Mouse (Mus musculus): ENCODE data around the gene Ksr2. TPM values are rescaled to one million over a fixed set of nuclear protein-coding genes. Genes with fewer than 3 reads are reported as not detected.

The Ksr2 gene
- total RNA-seq, 2 experiments from 2014 or later: 40.3 to 44.6 TPM

DNA sequence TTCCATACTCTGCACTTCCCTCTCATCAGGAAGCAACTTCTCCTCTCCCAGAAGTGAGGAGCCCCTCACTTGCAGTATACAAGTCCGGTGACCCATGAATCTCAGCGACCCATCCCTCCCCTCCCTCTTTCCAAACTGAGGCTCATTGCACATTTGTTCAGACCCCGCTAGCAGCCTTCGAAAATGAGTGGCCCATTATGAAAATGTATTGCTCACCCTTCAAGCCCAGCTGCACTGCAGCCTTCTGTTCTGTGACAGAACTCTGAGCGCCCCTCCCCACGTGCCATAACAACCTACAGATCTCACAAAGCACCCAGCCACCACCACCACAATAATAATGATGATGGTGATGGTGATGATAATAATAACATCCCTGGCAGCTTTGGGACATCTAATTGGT lies 295.5 kb downstream of the Ksr2 start:
- DNase-seq (ENCODE audit: low spot score in 2 of 2): no peak
- TF ChIP-seq CTCF (conservative IDR thresholded peaks at IDR 0.05): no peak
- H3K27ac ChIP-seq: peak overlapping the region; percentile 29; the same call in 1 of the 2 replicates
- H3K4me3 ChIP-seq: no peak overlapping the region

DNA sequence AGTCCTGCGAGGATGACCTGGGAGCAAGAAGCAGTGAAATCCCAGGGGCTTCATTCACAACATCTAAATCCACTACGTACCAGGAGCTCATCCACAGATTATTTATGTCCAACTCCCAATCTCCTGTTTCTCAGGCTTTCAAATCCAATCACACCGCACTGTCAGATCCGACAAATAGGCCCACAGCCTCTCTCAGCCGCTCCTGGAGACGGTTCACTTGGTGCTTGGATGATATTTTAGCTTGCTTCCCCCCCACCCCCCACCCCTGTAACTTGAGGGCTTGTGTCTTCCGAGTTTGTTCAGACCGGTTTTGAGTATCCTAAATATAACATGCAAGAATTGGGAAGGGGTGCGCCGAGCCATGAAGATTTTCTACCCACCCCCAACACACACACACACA lies 297.8 kb downstream of the Ksr2 start:
- DNase-seq (ENCODE audit: low spot score in 2 of 2): no peak
- TF ChIP-seq CTCF (conservative IDR thresholded peaks at IDR 0.05): no peak
- no peak overlapping the region for H3K27ac ChIP-seq
- H3K4me3 ChIP-seq: no peak overlapping the region

DNA sequence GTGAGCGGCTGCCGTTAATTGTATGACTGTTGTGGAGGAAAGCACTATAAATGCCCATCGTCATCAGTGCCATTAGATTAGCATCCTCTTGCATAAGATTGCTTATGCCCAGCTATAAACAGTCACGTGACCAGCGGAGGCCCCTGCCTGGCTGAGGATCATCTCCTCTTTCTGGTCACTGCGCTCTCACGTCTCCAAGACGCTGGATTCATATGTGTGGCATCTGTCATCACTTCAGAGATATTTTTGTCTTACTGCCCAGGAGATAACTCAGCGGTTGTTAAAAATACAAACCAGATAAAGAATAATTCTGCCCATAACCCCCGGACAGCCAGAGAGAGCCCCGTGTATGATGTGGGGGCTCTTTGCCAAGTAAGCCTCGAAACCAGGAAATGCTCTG lies 298.4 kb downstream of the Ksr2 start:
- no peak for DNase-seq (ENCODE audit: low spot score in 2 of 2)
- Histone ChIP-seq H3K4me3 (no peak overlapping the region), H3K27ac (no peak overlapping the region)
- no peak for TF ChIP-seq CTCF (conservative IDR thresholded peaks at IDR 0.05)

DNA sequence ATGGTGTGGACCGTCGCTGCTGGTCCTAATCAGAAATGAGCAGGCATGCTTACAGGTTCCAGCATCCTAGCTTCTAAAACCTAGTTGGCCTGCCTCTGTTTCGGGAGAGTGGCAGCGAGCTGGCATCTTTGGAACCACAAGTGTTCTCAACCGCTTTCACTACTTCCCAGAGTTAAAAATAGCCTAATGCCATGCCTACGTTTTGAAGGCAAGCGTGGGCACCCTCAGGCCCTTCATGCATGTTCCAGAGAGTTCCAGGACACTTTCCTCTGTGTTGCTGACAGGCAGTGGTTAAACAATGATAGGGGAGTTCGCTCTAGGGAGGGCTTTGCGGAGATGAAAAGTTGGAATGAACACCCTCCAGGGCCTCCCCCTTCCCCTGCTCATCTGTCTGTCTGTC lies 303.3 kb downstream of the Ksr2 start:
- no peak overlapping the region for H3K27ac ChIP-seq
- no peak for DNase-seq (ENCODE audit: low spot score in 2 of 2)

DNA sequence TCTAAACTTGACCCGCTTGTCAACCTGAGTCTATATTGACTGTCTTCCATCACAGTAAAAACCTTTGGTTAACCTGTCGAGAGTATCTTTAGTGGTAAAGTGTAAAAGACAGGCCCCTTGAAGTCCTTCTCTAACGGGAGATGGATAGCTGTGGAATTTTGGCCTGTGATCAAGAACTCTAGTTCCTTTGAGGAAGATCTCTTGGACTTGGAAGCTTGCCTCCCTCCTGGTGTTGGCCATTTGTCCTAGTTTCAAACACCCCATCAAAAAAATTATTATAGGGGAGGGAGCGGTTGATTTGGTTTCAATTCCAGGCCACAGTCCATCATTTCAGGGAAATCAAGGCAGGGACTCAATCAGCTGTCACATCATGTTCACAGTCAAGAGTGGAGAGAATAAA lies 309.5 kb downstream of the Ksr2 start:
- Histone ChIP-seq H3K4me3 (no peak overlapping the region), H3K27ac (no peak overlapping the region)
- no peak for DNase-seq (ENCODE audit: low spot score in 2 of 2)
- TF ChIP-seq CTCF (conservative IDR thresholded peaks at IDR 0.05): no peak

More for the DNA sequence above, 303.3 kb downstream of the Ksr2 start:
- TF ChIP-seq CTCF (conservative IDR thresholded peaks at IDR 0.05): no peak
- no peak overlapping the region for H3K4me3 ChIP-seq

DNA sequence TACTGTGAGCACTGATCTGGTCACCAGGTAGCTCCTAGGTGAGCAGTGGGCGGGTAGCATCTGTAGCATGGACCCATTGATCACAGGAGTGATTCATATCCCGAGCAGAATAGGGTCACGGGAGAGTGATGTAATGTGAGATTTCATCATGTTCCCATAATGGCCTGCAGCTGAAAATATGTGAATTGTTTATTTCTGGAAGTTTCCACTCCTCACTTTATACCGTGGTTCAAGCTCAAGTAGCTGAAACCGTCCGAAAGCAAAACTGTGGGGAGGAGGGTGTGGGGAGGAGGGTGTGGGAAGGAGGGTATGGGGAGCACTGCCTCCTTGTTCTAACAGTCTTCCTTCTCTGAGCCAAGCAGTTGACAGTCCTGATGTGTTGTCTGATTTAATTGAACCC lies 312.7 kb downstream of the Ksr2 start:
- TF ChIP-seq CTCF (conservative IDR thresholded peaks at IDR 0.05): no peak
- Histone ChIP-seq H3K4me3 (no peak overlapping the region), H3K27ac (peak overlapping the region; percentile 4; the same call in 1 of the 2 replicates)
- DNase-seq (ENCODE audit: low spot score in 2 of 2): no peak

DNA sequence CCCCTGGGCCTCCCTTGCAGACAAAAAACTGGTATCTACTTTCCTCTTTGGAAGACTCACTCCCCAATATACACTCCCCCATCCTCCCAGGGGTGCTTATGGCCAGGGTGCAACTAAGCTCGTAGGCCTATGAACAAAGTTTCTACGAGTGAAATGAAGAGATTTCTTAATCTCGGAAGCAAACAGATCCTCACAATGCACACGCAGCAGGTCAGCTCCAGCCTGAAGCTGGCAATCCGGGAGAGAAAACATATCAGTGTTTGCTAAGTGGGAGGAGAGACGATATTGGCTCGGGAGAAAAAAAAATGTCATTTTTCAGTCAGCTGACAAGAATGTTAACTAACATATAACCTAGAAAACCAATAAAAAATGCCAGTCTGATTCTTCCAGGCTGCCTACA lies 313.3 kb downstream of the Ksr2 start:
- TF ChIP-seq CTCF (conservative IDR thresholded peaks at IDR 0.05): no peak
- Histone ChIP-seq H3K4me3 (no peak overlapping the region), H3K27ac (0 out of 2 replicates have a peak overlapping the region, but pooled peaks have one; percentile 4)
- no peak for DNase-seq (ENCODE audit: low spot score in 2 of 2)

DNA sequence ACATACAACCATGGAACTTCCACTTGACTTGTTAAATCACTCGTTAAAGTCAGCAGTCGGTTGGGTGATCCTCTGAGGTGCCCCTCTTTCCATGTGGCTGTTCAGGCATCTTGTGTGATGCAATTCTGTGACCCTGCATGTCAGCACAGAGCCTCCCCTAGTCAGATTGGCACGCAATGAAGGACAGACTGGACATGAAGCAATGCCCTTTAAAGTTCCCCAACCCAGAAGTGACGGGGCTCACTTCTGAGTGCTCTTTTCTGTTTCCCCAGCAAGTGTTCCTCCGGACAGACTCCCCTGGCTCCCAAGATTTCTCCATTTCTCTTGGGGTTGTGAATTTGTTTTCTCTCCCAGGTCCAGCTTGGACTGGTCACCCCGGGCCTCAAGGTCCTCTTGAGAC lies 317.5 kb downstream of the Ksr2 start:
- no peak overlapping the region for H3K4me3 ChIP-seq
- DNase-seq (ENCODE audit: low spot score in 2 of 2): no peak
- no peak for TF ChIP-seq CTCF (conservative IDR thresholded peaks at IDR 0.05)
- H3K27ac ChIP-seq: no peak overlapping the region

DNA sequence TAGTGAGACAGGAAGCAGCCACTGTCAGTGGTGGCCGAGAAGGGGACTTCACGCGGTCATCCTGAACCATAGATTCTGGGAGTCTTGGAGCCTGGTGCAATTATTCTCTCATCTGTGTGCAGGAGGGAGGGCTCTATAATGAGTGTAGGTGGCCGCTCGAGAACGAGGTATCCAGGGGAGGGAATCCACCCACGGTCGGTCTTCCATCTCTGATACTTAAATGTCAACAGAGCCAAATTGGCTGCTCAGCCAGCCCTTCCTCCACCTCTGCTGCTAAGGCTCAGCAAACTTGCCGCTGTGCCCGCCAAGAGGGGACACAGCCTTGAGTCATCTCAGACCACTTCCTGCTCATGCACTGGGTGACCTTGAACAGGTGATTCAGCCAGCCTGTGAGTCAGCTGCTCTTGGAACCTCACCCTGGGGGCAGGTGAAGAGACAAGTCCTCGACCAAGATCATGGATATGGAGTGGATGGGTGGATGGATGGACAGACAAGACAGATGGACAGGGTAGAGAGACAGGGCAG lies 330.9 kb downstream of the Ksr2 start:
- peak; percentile 14 to 18 for DNase-seq (ENCODE audit: low spot score in 2 of 2)
- no peak overlapping the region for H3K4me3 ChIP-seq
- no peak for TF ChIP-seq CTCF (conservative IDR thresholded peaks at IDR 0.05)
- H3K27ac ChIP-seq: peak overlapping the region; percentile 51; the same call in 1 of the 2 replicates

DNA sequence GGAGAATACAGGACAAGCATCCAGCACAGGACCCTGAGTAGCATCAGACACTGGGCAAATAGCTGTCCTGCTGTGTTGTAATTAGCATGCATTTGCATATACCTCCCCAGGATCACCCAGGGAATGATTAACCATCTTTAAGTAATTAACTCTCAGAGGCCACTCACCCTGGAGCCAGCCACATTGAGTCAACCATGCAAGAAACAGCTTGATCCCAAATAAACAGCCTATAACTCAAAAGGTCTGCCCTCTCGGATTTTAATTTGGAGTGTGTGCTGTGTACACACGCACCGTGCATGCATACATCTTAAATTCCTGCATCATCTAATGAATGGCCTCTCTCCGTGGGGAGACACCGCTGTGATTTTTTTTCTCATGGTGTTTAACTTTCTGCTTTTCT lies 335.6 kb downstream of the Ksr2 start:
- Histone ChIP-seq H3K4me3 (no peak overlapping the region), H3K27ac (no peak overlapping the region)
- TF ChIP-seq CTCF (conservative IDR thresholded peaks at IDR 0.05): no peak
- no peak for DNase-seq (ENCODE audit: low spot score in 2 of 2)

DNA sequence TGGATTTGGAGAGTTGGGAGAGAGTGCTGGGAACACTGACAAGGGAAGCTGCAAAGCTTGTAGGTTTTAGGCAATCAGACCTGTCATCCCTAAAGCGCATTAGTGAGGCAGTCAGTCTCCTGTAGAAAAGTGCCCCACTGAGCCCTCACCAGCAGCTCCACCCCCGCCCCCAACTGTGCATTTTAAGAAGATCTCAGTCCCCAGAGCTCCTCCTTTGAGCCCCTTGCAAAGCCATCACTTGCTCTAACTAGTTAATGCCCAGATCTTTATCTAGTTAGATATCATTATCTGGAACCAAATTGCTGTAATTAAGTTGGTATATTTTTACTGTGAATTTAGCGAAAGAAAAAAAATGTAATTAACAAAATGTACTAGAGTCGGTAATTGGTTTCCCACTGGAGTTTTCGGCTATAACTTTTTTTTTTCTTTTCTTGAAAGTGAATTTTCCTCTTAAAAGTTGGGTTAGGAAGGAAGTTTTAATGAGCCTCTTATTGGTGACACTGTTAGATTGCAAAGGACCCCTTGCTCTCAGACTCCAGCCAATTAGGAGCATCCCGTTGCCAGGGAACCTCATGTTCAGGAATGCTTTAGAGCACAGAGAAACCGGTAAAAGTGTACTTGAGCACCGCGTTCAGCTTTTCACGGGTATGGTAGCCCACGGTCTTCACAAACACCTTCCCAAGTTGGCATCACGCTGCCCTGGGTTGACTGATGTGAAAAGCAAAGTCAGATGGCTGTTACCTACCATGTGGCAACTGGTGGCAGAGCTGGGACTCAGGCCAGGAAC lies 344.1 kb downstream of the Ksr2 start:
- no peak for TF ChIP-seq CTCF (conservative IDR thresholded peaks at IDR 0.05)
- no peak overlapping the region for H3K27ac ChIP-seq
- H3K4me3 ChIP-seq: no peak overlapping the region
- peak; percentile 4 to 20 for DNase-seq (ENCODE audit: low spot score in 2 of 2)

DNA sequence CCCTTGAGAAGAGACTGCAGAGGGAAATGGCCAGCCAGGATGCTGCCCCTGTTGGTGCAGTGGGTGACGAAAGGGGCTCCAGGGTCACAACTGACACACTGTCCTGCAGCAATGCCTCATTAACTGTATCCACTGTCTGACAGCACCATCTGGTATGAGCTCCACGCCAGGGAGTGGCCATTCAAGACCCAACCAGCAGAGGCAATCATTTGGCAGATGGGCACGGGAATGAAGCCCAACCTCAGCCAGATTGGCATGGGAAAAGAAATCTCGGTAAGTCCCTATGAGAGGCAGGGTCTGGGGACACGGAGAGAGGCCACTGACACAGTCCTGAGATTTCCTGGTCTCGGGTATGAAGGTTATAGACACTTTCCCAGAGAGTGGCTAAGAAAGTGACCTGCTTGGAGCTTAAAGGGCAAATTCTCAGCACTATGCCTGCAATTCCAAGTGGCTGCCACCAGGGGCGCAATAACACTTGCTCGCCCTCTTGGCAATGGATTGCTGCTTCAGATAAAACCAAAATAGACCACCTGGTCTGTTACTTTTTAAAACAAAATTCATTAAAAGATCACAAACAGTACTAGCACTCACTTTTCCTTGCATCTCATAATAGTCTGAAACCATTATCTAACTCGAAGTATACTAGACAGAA lies 347.5 kb downstream of the Ksr2 start:
- no peak for DNase-seq (ENCODE audit: low spot score in 2 of 2)
- Histone ChIP-seq H3K4me3 (no peak overlapping the region), H3K27ac (no peak overlapping the region)
- peak; percentile 74 for TF ChIP-seq CTCF (conservative IDR thresholded peaks at IDR 0.05)

DNA sequence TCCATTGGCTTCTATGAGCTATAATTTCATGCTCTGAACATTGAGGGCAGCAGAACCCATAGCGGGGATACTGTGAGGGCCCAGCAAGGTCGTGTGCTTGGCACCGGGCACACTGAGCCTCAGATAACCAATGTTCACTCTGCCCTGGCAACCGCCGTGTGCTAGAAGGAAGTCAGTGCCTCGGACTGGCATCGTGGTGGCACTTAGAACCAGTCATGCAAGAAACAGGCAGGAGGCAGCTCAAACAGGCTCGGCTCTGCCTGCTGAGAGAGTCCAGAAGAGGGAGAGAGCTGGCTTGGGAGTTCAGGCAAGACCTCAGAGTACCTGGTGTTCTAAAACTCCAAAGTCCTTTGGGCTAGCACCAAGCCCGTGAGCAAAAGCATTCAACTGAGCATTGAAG lies 350.7 kb downstream of the Ksr2 start:
- DNase-seq (ENCODE audit: low spot score in 2 of 2): no peak
- TF ChIP-seq CTCF (conservative IDR thresholded peaks at IDR 0.05): no peak
- H3K4me3 ChIP-seq: no peak overlapping the region
- no peak overlapping the region for H3K27ac ChIP-seq

DNA sequence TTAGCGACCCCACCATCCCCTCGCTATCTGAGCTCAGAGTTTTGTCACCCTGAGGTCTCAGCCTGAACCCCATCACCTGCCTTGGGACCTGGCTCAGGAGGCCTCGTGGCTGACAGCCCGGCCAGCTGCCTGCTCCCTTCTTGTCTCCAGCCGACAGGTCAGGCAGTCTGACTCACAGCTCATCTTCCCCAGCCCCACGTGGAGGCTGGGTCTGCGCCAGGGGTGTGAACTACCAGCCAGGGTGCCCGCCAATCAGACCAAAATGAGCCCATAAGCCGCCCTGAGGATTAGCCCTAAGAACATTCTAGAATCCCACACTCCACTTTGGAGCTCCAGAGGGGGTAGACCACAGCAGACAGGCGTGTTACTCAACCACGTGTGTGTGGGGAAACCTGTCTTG lies 365.4 kb downstream of the Ksr2 start:
- no peak overlapping the region for H3K4me3 ChIP-seq
- H3K27ac ChIP-seq: no peak overlapping the region
- no peak for TF ChIP-seq CTCF (conservative IDR thresholded peaks at IDR 0.05)
- DNase-seq (ENCODE audit: low spot score in 2 of 2): no peak
